Mouse (Mus musculus): Measurements from ENCODE around the gene Zfp445.
A peak's percentile ranks its signal among the peaks of the same experiment; 100 is the strongest.

DNA sequence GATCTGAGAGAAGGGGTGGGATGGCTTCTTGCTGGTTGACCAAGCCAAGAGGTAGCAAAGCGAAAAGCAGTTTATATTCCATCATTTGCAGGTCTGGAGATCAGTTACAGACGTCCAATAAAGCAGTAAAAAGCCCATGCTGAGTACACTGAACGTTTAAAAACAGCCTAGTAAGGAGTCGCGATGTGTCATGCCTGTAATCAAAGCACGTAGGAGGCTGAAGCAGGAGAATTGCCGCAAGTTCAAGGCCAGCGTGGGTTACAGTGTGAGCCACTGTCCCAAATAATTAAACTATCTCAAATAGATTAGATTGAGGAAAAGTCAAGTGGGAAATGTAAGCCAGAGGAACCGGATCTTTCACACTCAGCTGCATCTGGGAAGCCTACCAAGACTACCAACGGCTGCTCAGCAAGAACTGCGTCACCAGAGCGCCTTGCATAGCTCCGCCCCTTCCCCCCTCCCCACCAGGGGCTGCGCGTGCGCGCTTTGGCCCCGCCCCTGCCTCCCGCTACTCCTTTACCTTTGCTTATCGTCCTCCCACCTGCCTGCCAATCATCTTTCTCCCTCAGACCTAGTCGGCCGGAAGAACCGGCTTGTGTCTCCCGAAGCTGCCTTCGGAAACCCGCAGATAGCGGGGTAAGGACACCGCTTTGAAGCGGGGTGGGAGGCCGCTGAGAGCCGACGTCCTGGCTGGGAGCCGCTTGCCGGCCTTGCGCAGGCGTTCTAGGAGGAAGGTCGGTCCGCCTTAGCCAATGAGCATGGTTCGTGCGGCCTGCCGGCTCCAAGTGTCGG lies 60.6 kb downstream of the Zfp445 start, which contains the start of gene Tcaim:
- TF ChIP-seq CTCF (IDR thresholded peaks at IDR 0.05; ENCODE audit: borderline replicate concordance, insufficient read depth, low read depth, low read length), result no peak
- peak; percentile 78; the same call in 1 of the 2 replicates for TF ChIP-seq POLR2A (IDR thresholded peaks at IDR 0.05; ENCODE audit: borderline replicate concordance, insufficient read depth, low read length)

Measured in cerebellum, adult 2 months (tissue).